Mouse (Mus musculus): ENCODE measurements at regions not wholly inside any gene's neighbourhood (a gene's known extent, or its start where the extent isn't known, plus 50 kb on each side); places are given as distances from the start of the nearest gene placed in this dataset.

DNA sequence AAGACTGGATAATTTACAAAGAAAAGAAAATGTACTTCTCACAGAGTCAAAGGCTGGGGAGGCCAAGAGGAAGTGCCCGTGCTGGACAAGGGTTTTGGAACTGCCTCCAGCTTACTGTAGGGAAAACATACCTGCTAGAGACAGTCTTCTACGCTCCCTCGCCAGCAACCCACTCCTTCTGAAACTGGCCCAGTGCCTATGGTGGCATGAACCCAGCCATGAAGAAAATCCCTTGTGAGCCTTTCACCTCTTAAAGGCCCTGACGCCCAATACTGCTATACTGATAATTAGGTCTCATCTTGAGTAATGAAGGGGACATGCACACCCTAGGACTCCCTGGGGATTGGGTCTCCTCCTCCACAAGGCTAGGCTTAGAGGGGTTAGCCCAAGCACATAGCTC, 76.6 kb upstream of the Syt6 start:
- DNase-seq (ENCODE audit: low spot score in 2 of 2), result no peak
- intact Hi-C loops (cut with DNase I), result no loop called here

- DNase-seq (ENCODE audit: low spot score in 2 of 2), result no peak
- intact Hi-C loops (cut with DNase I), result no loop called here
Observed at GRCm38 (mm10) chr3:103499801-103500200, 75.2 kb upstream of the Syt6 start.

DNA sequence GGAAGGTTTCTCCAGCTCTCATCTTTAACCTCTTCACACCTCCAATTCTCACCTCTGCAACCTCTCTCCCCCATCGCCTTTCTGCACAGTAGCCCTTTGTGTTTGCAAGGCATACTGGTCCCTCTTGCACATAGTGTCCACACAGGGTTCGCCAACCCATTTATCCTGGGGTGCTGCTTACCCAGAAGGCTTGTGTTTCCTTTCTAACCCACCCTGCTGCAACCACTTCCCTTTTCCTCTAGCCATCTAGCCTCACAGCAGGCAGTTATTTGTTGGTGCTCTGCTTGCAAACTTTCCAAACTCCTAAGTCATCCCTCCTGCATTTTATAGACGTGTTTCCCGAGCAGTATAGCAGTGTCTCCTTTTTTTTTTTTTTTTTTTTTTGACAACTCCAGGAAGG, 74.7 kb upstream of the Syt6 start:
- intact Hi-C loops (cut with DNase I), result no loop called here
- DNase-seq (ENCODE audit: low spot score in 2 of 2), result no peak

GRCm38 (mm10) chr3:103504160-103504559, 70.9 kb upstream of the Syt6 start:
- DNase-seq (ENCODE audit: low spot score in 2 of 2), result no peak
- intact Hi-C loops (cut with DNase I), result no loop called here

GRCm38 (mm10) chr3:103513411-103513810, 61.6 kb upstream of the Syt6 start:
- intact Hi-C loops (cut with DNase I), result no loop called here
- DNase-seq (ENCODE audit: low spot score in 2 of 2), result no peak

GRCm38 (mm10) chr3:103514061-103514460, 61.0 kb upstream of the Syt6 start:
- intact Hi-C loops (cut with DNase I), result no loop called here
- no peak for DNase-seq (ENCODE audit: low spot score in 2 of 2)

DNA sequence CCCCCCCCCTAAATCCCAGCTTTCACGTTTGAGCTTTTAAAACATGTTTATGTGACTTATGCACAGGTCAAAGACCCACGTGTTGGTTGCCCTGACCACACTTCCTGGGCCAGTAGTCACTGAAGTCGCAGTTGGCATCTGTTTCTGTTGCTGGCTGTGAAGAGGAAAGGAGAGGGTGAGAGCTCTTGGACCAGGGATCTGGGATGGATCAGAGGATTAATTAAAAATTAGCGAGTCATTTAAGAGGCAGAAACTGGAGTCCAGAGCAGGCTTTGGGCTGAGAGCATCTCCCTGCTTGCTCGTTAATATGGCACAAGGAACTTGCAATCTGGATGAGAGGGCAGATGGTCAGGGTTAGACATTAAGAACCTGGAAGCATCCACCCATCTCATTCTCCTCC, 59.1 kb upstream of the Syt6 start:
- no peak for DNase-seq (ENCODE audit: low spot score in 2 of 2)
- intact Hi-C loops (cut with DNase I), result no loop called here

GRCm38 (mm10) chr3:103517376-103518304, 57.4 kb upstream of the Syt6 start:
- intact Hi-C loops (cut with DNase I), result no loop called here
- DNase-seq (ENCODE audit: low spot score in 2 of 2), result no peak

- no peak for DNase-seq (ENCODE audit: low spot score in 2 of 2)
- intact Hi-C loops (cut with DNase I), result no loop called here
Observed at GRCm38 (mm10) chr3:103518624-103519023, 56.4 kb upstream of the Syt6 start.
